Mouse (Mus musculus) lung, adult 2 months (tissue): ENCODE measurements around the gene Cmtm4.

ENCODE experiments used
- CTCF ChIP-seq: fragments of 200-500 bp; IDR thresholded peaks from 2 replicates; pipeline ENCODE4 v1.5.1; 2011; ENCODE audit warnings: mild to moderate bottlenecking, low read length, control low read depth; ENCODE audit not compliant: insufficient read depth
- POLR2A ChIP-seq: fragments of 200-500 bp; IDR thresholded peaks from 2 replicates; pipeline ENCODE4 v1.6.1; 2011; ENCODE audit warnings: low read depth, mild to moderate bottlenecking, control low read depth, low read length, borderline replicate concordance; ENCODE audit errors: extremely low read depth

GRCm38 (mm10) chr8:104374864-104375846, 20.5 kb downstream of the Cmtm4 start:
- no peak for TF ChIP-seq POLR2A
- TF ChIP-seq CTCF, result no peak
